Mouse (Mus musculus): ENCODE results near the gene Tcf25. TPM values are rescaled to one million over a fixed set of nuclear protein-coding genes. Genes with fewer than 3 reads are reported as not detected.
"Not testable (repeated sequence)": the region's sequence is repeated elsewhere in the genome, so short reads cannot be mapped to it uniquely, and the experiment has no call there.

The Tcf25 gene
- polyA plus RNA-seq, 1 experiment from 2014 or later: 146 TPM

- no peaks in the 10 kb centered on the region for H3K27me3 ChIP-seq (ENCODE audit: control insufficient read depth, insufficient read depth, low read length)
- no peak overlapping the region for H3K4me3 ChIP-seq (ENCODE audit: low read depth, low read length)
- TF ChIP-seq CTCF (IDR thresholded peaks at IDR 0.05; ENCODE audit: low read depth) (no peak), EP300 (optimal IDR thresholded peaks at IDR 0.05) (no peak)
- WGBS: 96% methylated on average over 27 of the region's 27 CpGs
- no peak for DNase-seq (ENCODE audit: low spot score)
- H3K4me2 ChIP-seq (replicated peaks; ENCODE audit: low read depth): no peak overlapping the region
- no peaks in the 10 kb centered on the region for H3K4me1 ChIP-seq (replicated peaks; ENCODE audit: control insufficient read depth, insufficient read depth)
- H3K36me3 ChIP-seq (ENCODE audit: control insufficient read depth, insufficient read depth, low read length): no peaks in the 10 kb centered on the region
- no peak for ATAC-seq (ENCODE audit: low FRiP score, low TSS enrichment)
- H3K27ac ChIP-seq (replicated peaks): no peak overlapping the region
- H3K9me3 ChIP-seq (ENCODE audit: control insufficient read depth, low read length): peaks cover 20% of the 10 kb centered on the region; the same call in 1 of the 2 replicates
- no peak overlapping the region for H3K9ac ChIP-seq (ENCODE audit: low read length)
Observed at GRCm38 (mm10) chr8:123426511-123427509, 53.3 kb downstream of the Tcf25 start.

- ATAC-seq (ENCODE audit: low FRiP score, low TSS enrichment): no peak
Observed at GRCm38 (mm10) chr8:123427639-123428275, 54.2 kb downstream of the Tcf25 start.

GRCm38 (mm10) chr8:123428343-123428893 is 54.9 kb downstream of the Tcf25 start:
- TF ChIP-seq CTCF (IDR thresholded peaks at IDR 0.05; ENCODE audit: low read depth) (no peak), EP300 (optimal IDR thresholded peaks at IDR 0.05) (no peak)
- DNase-seq (ENCODE audit: low spot score): no peak
- no peak overlapping the region for H3K9ac ChIP-seq (ENCODE audit: low read length)
- 97% methylated on average over 29 of the region's 29 CpGs for WGBS
- H3K27me3 ChIP-seq (ENCODE audit: control insufficient read depth, insufficient read depth, low read length): no peaks in the 10 kb centered on the region
- H3K4me3 ChIP-seq (ENCODE audit: low read depth, low read length): no peak overlapping the region
- H3K36me3 ChIP-seq (ENCODE audit: control insufficient read depth, insufficient read depth, low read length): no peaks in the 10 kb centered on the region
- no peak overlapping the region for H3K4me2 ChIP-seq (replicated peaks; ENCODE audit: low read depth)
- ATAC-seq (ENCODE audit: low FRiP score, low TSS enrichment): no peak
- peaks cover 20% of the 10 kb centered on the region; the same call in 1 of the 2 replicates for H3K9me3 ChIP-seq (ENCODE audit: control insufficient read depth, low read length)
- no peak overlapping the region for H3K27ac ChIP-seq (replicated peaks)
- no peaks in the 10 kb centered on the region for H3K4me1 ChIP-seq (replicated peaks; ENCODE audit: control insufficient read depth, insufficient read depth)

More at GRCm38 (mm10) chr8:123427639-123428275, 54.2 kb downstream of the Tcf25 start:
- H3K4me3 ChIP-seq (ENCODE audit: low read depth, low read length): no peak overlapping the region
- DNase-seq (ENCODE audit: low spot score): no peak
- no peak overlapping the region for H3K4me2 ChIP-seq (replicated peaks; ENCODE audit: low read depth)
- no peak overlapping the region for H3K27ac ChIP-seq (replicated peaks)
- no peak overlapping the region for H3K9ac ChIP-seq (ENCODE audit: low read length)
- H3K27me3 ChIP-seq (ENCODE audit: control insufficient read depth, insufficient read depth, low read length): no peaks in the 10 kb centered on the region
- H3K9me3 ChIP-seq (ENCODE audit: control insufficient read depth, low read length): peaks cover 20% of the 10 kb centered on the region; the same call in 1 of the 2 replicates
- no peak for TF ChIP-seq EP300 (optimal IDR thresholded peaks at IDR 0.05)
- no peak for TF ChIP-seq CTCF (IDR thresholded peaks at IDR 0.05; ENCODE audit: low read depth)
- no peaks in the 10 kb centered on the region for H3K4me1 ChIP-seq (replicated peaks; ENCODE audit: control insufficient read depth, insufficient read depth)
- WGBS: 96% methylated on average over 24 of the region's 24 CpGs
- H3K36me3 ChIP-seq (ENCODE audit: control insufficient read depth, insufficient read depth, low read length): no peaks in the 10 kb centered on the region

- no peak for ATAC-seq (ENCODE audit: low FRiP score, low TSS enrichment)
- TF ChIP-seq EP300 (optimal IDR thresholded peaks at IDR 0.05) (no peak), CTCF (IDR thresholded peaks at IDR 0.05; ENCODE audit: low read depth) (no peak)
- Histone ChIP-seq H3K27me3 (ENCODE audit: control insufficient read depth, insufficient read depth, low read length) (no peaks in the 10 kb centered on the region), H3K27ac (replicated peaks) (no peak overlapping the region), H3K4me3 (ENCODE audit: low read depth, low read length) (no peak overlapping the region), H3K4me1 (replicated peaks; ENCODE audit: control insufficient read depth, insufficient read depth) (no peaks in the 10 kb centered on the region), H3K9ac (ENCODE audit: low read length) (no peak overlapping the region), H3K4me2 (replicated peaks; ENCODE audit: low read depth) (no peak overlapping the region), H3K36me3 (ENCODE audit: control insufficient read depth, insufficient read depth, low read length) (no peaks in the 10 kb centered on the region), H3K9me3 (ENCODE audit: control insufficient read depth, low read length) (peaks cover 20% of the 10 kb centered on the region; the same call in 1 of the 2 replicates)
- WGBS: 95% methylated on average over 23 of the region's 23 CpGs
- DNase-seq (ENCODE audit: low spot score): no peak
Observed at GRCm38 (mm10) chr8:123428939-123429721, 55.6 kb downstream of the Tcf25 start.

- DNase-seq (ENCODE audit: low spot score); ATAC-seq (ENCODE audit: low FRiP score, low TSS enrichment); H3K4me3 ChIP-seq (ENCODE audit: low read depth, low read length); H3K4me2 ChIP-seq (replicated peaks; ENCODE audit: low read depth); H3K27ac ChIP-seq (replicated peaks); H3K36me3 ChIP-seq (ENCODE audit: control insufficient read depth, insufficient read depth, low read length); H3K27me3 ChIP-seq (ENCODE audit: control insufficient read depth, insufficient read depth, low read length); H3K4me1 ChIP-seq (replicated peaks; ENCODE audit: control insufficient read depth, insufficient read depth); H3K9ac ChIP-seq (ENCODE audit: low read length): not testable (repeated sequence)
- H3K9me3 ChIP-seq (ENCODE audit: control insufficient read depth, low read length): peaks cover 20% of the 10 kb centered on the region; the same call in 1 of the 2 replicates
- 93% methylated on average over 15 of the region's 15 CpGs for WGBS
Observed at GRCm38 (mm10) chr8:123429722-123430013, 56.1 kb downstream of the Tcf25 start.

GRCm38 (mm10) chr8:123430936-123431335 is 57.4 kb downstream of the Tcf25 start:
- peaks cover 20% of the 10 kb centered on the region; the same call in 1 of the 2 replicates for H3K9me3 ChIP-seq (ENCODE audit: control insufficient read depth, low read length)
- not testable (repeated sequence) for H3K9ac ChIP-seq (ENCODE audit: low read length); H3K36me3 ChIP-seq (ENCODE audit: control insufficient read depth, insufficient read depth, low read length); ATAC-seq (ENCODE audit: low FRiP score, low TSS enrichment); H3K4me1 ChIP-seq (replicated peaks; ENCODE audit: control insufficient read depth, insufficient read depth); H3K27me3 ChIP-seq (ENCODE audit: control insufficient read depth, insufficient read depth, low read length); H3K4me2 ChIP-seq (replicated peaks; ENCODE audit: low read depth); H3K4me3 ChIP-seq (ENCODE audit: low read depth, low read length); DNase-seq (ENCODE audit: low spot score); H3K27ac ChIP-seq (replicated peaks)
- 89% methylated on average over 6 of the region's 8 CpGs for WGBS

All from stomach, postnatal 0 days (tissue).